Mouse (Mus musculus): ENCODE measurements around the gene Zmym4. TPM values are rescaled to one million over a fixed set of nuclear protein-coding genes. Genes with fewer than 3 reads are reported as not detected.

Gene Zmym4
- polyA plus RNA-seq (2014; fragmentation: Illumina TruSeq; extraction: RNeasy Lipid Tissue Mini Kit (QIAGEN cat#74804); ENCODE audit: low read depth, low replicate concordance) = 8.5 TPM

GRCm38 (mm10) chr4:126967864-126968821, at the start of gene Zmym4:
Gene Zmym4 (minus strand): TSS chr4:126968135.

Other genes with a start within 250 kb of the Zmym4 start
- not detected for gene Tfap2e, start 231.9 kb downstream of the Zmym4 start, polyA plus RNA-seq (2014; fragmentation: Illumina TruSeq; extraction: RNeasy Lipid Tissue Mini Kit (QIAGEN cat#74804); ENCODE audit: low read depth, low replicate concordance)
- 0.16 TPM for gene Ncdn, start 214.7 kb downstream of the Zmym4 start, polyA plus RNA-seq (2014; fragmentation: Illumina TruSeq; extraction: RNeasy Lipid Tissue Mini Kit (QIAGEN cat#74804); ENCODE audit: low read depth, low replicate concordance)
- gene AU040320, start 214.6 kb downstream of the Zmym4 start, polyA plus RNA-seq (2014; fragmentation: Illumina TruSeq; extraction: RNeasy Lipid Tissue Mini Kit (QIAGEN cat#74804); ENCODE audit: low read depth, low replicate concordance) = 2.7 TPM
- 102 TPM for gene Sfpq, start 53.2 kb upstream of the Zmym4 start, polyA plus RNA-seq (2014; fragmentation: Illumina TruSeq; extraction: RNeasy Lipid Tissue Mini Kit (QIAGEN cat#74804); ENCODE audit: low read depth, low replicate concordance)
- 3.9 TPM for gene Zmym1, start 93.0 kb upstream of the Zmym4 start, polyA plus RNA-seq (2014; fragmentation: Illumina TruSeq; extraction: RNeasy Lipid Tissue Mini Kit (QIAGEN cat#74804); ENCODE audit: low read depth, low replicate concordance)
- 11.8 TPM for gene Zmym6, start 109.2 kb upstream of the Zmym4 start, polyA plus RNA-seq (2014; fragmentation: Illumina TruSeq; extraction: RNeasy Lipid Tissue Mini Kit (QIAGEN cat#74804); ENCODE audit: low read depth, low replicate concordance)
- 14.3 TPM for gene Tmem35b, start 155.6 kb upstream of the Zmym4 start, polyA plus RNA-seq (2014; fragmentation: Illumina TruSeq; extraction: RNeasy Lipid Tissue Mini Kit (QIAGEN cat#74804); ENCODE audit: low read depth, low replicate concordance)
- gene Dlgap3, start 201.1 kb upstream of the Zmym4 start, polyA plus RNA-seq (2014; fragmentation: Illumina TruSeq; extraction: RNeasy Lipid Tissue Mini Kit (QIAGEN cat#74804); ENCODE audit: low read depth, low replicate concordance) = not detected

Measured in liver, adult 10 weeks (tissue).